Mouse (Mus musculus) kidney, embryonic 15.5 days (tissue): ENCODE data around the gene Pced1b. TPM values are rescaled to one million over a fixed set of nuclear protein-coding genes. Genes with fewer than 3 reads are reported as not detected.

Source experiments
- ATAC-seq: fragments of 200-750 bp; cut with Nextera tagmentation; replicated peaks from 2 replicates; pipeline ENCODE4 v1.8.0; 2017; ENCODE audit warnings: moderate TSS enrichment; ENCODE audit not compliant: low FRiP score
- H3K27ac ChIP-seq: fragments of 300-500 bp; sonication (generic); 2 replicates; pipeline ENCODE4 v1.5.1; 2015; ENCODE audit warnings: mild to moderate bottlenecking, inconsistent platforms
- H3K27me3 ChIP-seq: fragments of 300-500 bp; sonication (generic); 2 replicates; pipeline ENCODE4 v1.6.1; 2015; ENCODE audit warnings: inconsistent platforms
- H3K36me3 ChIP-seq: fragments of 300-500 bp; sonication (generic); 2 replicates; pipeline ENCODE4 v1.6.1; 2015; ENCODE audit warnings: inconsistent platforms
- H3K4me1 ChIP-seq: fragments of 300-500 bp; sonication (generic); 2 replicates; pipeline ENCODE4 v1.6.1; 2015; ENCODE audit warnings: inconsistent platforms
- H3K4me2 ChIP-seq: fragments of 300-500 bp; sonication (generic); 2 replicates; pipeline ENCODE4 v1.6.1; 2015; ENCODE audit warnings: moderate library complexity, mild to moderate bottlenecking, inconsistent platforms
- H3K4me3 ChIP-seq: fragments of 300-500 bp; sonication (generic); replicated peaks from 2 replicates; pipeline ENCODE4 v1.5.1; 2015; ENCODE audit warnings: mild to moderate bottlenecking, inconsistent platforms
- H3K9ac ChIP-seq: fragments of 300-500 bp; sonication (generic); 2 replicates; pipeline ENCODE4 v1.6.1; 2015; ENCODE audit warnings: mild to moderate bottlenecking, inconsistent platforms
- H3K9me3 ChIP-seq: fragments of 300-500 bp; sonication (generic); replicated peaks from 2 replicates; pipeline ENCODE4 v1.6.1; 2016; ENCODE audit warnings: inconsistent platforms
- WGBS: fragments of 180-500 bp; shearing (Covaris S2); methylation state at CpG from one replicate; pipeline ENCODE4 v1.1.7; 2015; ENCODE audit warnings: mixed read lengths; 5-methylcytosine and 5-hydroxymethylcytosine counted together
- polyA plus RNA-seq: library from polyadenylated mRNA; unstranded; fragments of >200 nt; fragmentation: Nextera tagmentation; extraction: Ambion mirVana; gene quantifications from 2 replicates; pipeline ENCODE4 v1.2.1, GENCODE M21; 2015

Pced1b gene
- polyA plus RNA-seq, 1 experiment from 2014 or later: 5.5 TPM

DNA sequence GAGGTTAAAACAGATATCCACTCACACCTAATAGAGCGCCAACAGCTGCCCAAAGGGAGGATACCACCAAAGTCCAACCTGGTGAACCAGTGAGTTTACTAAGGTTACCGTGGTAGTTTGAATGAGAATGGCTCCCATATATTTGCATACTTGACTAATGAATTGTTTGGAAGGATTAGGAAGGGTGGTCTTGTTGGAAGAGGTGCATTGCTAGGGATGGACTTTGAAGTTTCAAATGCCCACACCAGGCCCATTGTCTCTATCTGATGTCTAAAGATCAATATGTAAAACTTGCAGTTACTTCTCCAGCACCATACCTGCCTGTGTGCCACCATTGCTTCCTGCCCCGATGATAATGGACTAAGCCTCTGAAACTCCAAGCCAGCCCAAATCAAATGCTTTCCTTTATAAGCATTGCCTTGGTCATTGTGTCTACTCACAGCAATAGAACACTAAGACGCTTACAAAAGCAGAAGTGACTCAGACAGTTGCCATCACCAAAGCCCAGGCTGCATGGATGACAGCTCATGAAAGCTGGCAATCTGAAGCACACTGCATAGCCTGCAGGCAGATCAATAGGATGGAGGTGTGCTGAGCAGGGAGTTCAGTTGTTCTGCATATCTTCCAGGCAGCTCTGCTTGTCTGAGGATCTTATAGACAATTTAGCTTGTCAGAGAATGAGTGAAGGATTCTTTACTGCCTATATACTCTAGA lies 149.8 kb downstream of the Pced1b start:
- Histone ChIP-seq H3K27me3 (no peaks in the 10 kb centered on the region), H3K9me3 (no peaks in the 10 kb centered on the region), H3K4me2 (no peak overlapping the region), H3K4me3 (no peak overlapping the region), H3K9ac (no peak overlapping the region), H3K27ac (no peak overlapping the region), H3K4me1 (0 out of 2 replicates have a peak, but pooled peaks cover 3% of the 10 kb centered on the region), H3K36me3 (no peaks in the 10 kb centered on the region)
- 94% methylated on average over 4 of the region's 4 CpGs for WGBS
- no peak for ATAC-seq

DNA sequence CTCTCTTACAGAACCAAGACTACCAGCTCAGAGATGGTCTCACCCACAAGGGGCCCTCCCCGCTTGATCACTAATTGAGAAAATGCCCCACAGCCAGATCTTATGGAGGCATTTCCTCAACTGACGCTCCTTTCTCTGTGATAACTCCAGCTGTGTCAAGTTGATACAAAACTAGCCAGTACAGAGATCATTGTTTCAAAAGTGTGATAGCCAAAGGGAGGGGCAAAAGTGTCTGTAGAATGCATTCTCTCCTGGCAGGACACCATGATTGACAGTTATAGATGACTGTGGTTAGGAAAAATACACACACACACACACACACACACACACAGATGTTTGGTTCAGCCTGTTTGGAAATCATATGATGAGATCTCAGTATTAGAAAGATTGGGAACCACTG lies 150.9 kb downstream of the Pced1b start:
- 87% methylated on average over 2 of the region's 2 CpGs for WGBS
- H3K9me3 ChIP-seq: no peaks in the 10 kb centered on the region
- no peak for ATAC-seq
- 0 out of 2 replicates have a peak, but pooled peaks cover 3% of the 10 kb centered on the region for H3K4me1 ChIP-seq
- H3K36me3 ChIP-seq: no peaks in the 10 kb centered on the region
- no peak overlapping the region for H3K9ac ChIP-seq
- H3K27me3 ChIP-seq: no peaks in the 10 kb centered on the region
- no peak overlapping the region for H3K4me2 ChIP-seq
- no peak overlapping the region for H3K27ac ChIP-seq
- no peak overlapping the region for H3K4me3 ChIP-seq

DNA sequence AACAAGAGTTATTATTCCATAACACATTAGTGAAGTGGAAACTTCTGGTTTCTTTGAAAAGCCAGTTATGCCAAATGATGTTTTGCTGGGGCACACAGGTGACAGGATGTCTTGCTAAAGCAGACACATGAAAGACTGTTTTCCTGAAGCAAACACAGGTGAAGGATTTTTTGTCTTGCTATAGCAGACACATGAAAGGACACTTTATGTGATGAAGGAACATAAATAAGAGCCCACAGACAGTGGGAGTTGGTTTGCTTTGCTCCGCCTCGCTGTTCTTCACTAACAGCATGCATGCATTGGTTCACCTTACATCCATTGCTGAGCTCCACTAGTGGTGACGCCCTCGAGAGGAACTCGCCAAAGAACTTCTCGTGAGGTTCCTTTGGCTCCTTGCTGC lies 154.0 kb downstream of the Pced1b start:
- Histone ChIP-seq H3K9me3 (no peaks in the 10 kb centered on the region), H3K4me1 (no peaks in the 10 kb centered on the region), H3K4me2 (no peak overlapping the region), H3K27me3 (no peaks in the 10 kb centered on the region), H3K36me3 (no peaks in the 10 kb centered on the region), H3K27ac (no peak overlapping the region), H3K9ac (no peak overlapping the region), H3K4me3 (no peak overlapping the region)
- WGBS: 92% methylated on average over 6 of the region's 6 CpGs
- ATAC-seq: no peak

DNA sequence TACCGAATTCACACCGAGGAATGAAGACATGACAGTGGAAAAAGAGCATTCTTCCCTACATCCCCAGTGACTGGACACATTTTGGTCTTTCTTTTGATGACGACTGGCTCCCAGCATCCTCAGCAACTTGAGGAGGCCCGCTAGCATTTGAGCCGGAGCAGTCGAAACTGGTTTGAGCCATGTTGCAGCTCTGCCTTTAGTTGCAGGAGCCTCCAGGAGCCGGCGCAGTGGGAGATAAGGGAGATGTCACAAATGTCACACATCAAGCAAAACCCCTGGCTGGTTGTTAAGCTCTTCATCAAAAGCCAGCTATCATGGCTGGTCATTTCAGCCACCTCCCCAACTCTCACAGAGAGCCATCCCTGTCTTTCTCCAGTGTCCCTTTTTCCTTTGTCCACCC lies 157.6 kb downstream of the Pced1b start:
- no peaks in the 10 kb centered on the region for H3K4me1 ChIP-seq
- no peaks in the 10 kb centered on the region for H3K36me3 ChIP-seq
- WGBS: 87% methylated on average over 8 of the region's 8 CpGs
- H3K9ac ChIP-seq: no peak overlapping the region
- no peaks in the 10 kb centered on the region; the same call in 1 of the 2 replicates for H3K27me3 ChIP-seq
- no peak overlapping the region for H3K4me3 ChIP-seq
- H3K4me2 ChIP-seq: no peak overlapping the region
- H3K27ac ChIP-seq: no peak overlapping the region
- no peaks in the 10 kb centered on the region for H3K9me3 ChIP-seq
- ATAC-seq: no peak

DNA sequence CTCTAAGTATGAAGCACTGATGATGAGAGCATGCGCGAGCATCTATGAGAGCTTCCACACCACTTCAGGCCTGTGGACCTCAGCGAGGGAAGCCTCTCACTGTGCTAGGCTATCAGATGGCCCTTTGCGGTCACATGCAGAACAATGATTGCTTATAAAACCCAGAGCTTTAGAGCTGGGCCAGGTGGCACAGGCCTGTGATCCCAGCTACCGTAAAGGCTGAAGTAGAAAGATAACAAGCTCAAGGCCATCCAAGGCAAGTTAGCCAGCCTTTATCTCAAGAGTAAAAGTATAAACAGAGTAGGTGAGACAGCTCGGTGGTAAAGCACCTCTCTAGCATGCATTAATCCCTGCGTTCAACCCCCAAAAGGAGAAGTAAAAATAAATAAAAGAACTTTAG lies 158.1 kb downstream of the Pced1b start:
- Histone ChIP-seq H3K4me2 (no peak overlapping the region), H3K9me3 (no peaks in the 10 kb centered on the region), H3K9ac (no peak overlapping the region), H3K4me1 (no peaks in the 10 kb centered on the region), H3K36me3 (no peaks in the 10 kb centered on the region), H3K4me3 (no peak overlapping the region), H3K27ac (no peak overlapping the region), H3K27me3 (no peaks in the 10 kb centered on the region; the same call in 1 of the 2 replicates)
- WGBS: 89% methylated on average over 7 of the region's 7 CpGs
- ATAC-seq: no peak

DNA sequence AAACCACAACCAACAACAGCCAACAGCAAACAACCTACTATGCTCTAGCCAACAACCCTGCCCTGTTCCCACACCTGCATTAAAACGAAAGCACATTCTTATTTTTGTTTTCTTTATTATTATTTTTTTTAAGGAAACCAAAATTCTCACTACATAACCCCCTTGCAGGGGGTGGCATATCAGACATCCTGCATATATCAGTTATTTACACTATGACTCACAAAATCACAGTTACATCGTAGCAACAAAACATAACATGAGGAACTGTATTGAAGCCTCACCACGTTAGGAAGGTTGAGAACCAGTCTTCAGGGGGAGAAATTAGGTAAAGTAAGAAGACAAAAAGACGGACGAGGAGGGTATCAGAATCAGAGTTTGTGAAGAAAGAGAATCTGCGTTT lies 159.2 kb downstream of the Pced1b start:
- Histone ChIP-seq H3K27me3 (no peaks in the 10 kb centered on the region; the same call in 1 of the 2 replicates), H3K4me2 (no peak overlapping the region), H3K9ac (no peak overlapping the region), H3K9me3 (no peaks in the 10 kb centered on the region), H3K36me3 (no peaks in the 10 kb centered on the region), H3K27ac (no peak overlapping the region), H3K4me1 (no peaks in the 10 kb centered on the region), H3K4me3 (no peak overlapping the region)
- WGBS: 89% methylated on average over 6 of the region's 6 CpGs
- no peak for ATAC-seq

DNA sequence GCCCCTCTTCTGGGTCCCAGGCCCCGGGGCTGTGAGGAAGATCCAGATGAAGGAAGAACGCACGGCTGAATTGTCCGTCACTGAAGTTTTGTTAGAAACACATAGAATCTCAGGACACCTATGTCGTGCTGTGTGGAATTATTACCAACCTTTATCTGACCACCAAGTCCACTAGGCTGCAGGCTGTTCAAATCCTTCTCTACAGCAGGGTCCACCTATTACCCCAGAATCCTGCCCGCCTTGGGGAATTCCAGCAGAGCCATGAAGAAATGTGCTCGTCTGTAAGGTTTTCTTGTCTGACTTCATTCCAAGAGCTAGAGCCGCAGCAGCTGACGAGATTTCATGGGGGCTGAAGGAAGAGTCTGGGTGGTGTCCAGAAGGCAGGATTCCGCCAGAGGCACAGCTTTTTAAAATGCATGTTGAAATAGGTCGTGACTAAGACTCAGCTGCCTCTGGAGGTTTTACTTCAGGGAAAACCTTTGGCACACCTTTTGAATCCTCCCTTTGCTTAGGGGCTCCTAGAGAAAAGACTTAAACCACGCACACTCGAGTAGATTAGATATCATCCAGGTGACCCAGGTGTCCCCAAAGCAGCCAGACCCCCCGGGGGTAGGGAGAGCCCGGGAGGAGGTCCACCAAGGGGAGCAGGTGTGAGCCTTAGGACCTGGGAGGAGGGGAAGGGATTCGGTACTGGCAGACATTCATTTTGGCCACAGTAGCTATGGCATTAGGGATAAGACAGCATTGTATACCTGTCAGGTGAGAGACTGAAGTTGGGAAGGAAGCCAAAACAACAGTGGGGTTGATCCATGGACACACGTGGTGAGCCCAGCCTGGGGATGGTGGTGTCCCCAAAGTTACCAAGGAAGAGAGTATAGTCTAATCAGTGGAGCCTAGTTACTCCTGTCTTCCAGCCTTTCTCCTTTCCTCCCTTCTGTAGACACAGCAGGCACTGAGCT lies 160.9 kb downstream of the Pced1b start:
- no peak overlapping the region for H3K4me3 ChIP-seq
- no peaks in the 10 kb centered on the region for H3K9me3 ChIP-seq
- WGBS: 65% methylated on average over 17 of the region's 17 CpGs
- no peak overlapping the region for H3K4me2 ChIP-seq
- no peak for ATAC-seq
- no peaks in the 10 kb centered on the region; the same call in 1 of the 2 replicates for H3K27me3 ChIP-seq
- no peaks in the 10 kb centered on the region for H3K36me3 ChIP-seq
- no peaks in the 10 kb centered on the region for H3K4me1 ChIP-seq
- no peak overlapping the region for H3K9ac ChIP-seq
- no peak overlapping the region for H3K27ac ChIP-seq

DNA sequence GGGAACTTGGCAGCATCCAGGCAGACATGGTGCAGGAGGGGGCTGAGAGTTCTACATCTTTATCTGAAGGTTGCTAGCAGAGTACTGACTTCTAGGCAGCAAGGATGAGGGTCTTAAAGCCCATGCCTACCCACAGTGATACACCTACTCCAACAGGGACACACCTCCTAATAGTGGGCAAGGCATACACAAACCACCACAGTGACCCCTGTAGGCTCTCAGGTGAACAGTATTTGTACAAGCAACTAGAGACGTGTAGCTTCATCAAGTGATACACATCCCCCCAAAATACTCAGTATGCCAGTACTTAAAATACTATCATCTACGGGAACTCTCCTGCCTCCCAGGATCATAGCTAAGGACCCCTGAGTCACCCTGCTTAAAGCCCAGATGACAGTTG lies 164.2 kb downstream of the Pced1b start:
- no peaks in the 10 kb centered on the region for H3K9me3 ChIP-seq
- ATAC-seq: no peak
- 97% methylated on average over 2 of the region's 2 CpGs for WGBS
- no peaks in the 10 kb centered on the region for H3K4me1 ChIP-seq
- H3K4me2 ChIP-seq: no peak overlapping the region
- H3K9ac ChIP-seq: no peak overlapping the region
- H3K36me3 ChIP-seq: no peaks in the 10 kb centered on the region
- no peaks in the 10 kb centered on the region; the same call in 1 of the 2 replicates for H3K27me3 ChIP-seq
- H3K4me3 ChIP-seq: no peak overlapping the region
- no peak overlapping the region for H3K27ac ChIP-seq

DNA sequence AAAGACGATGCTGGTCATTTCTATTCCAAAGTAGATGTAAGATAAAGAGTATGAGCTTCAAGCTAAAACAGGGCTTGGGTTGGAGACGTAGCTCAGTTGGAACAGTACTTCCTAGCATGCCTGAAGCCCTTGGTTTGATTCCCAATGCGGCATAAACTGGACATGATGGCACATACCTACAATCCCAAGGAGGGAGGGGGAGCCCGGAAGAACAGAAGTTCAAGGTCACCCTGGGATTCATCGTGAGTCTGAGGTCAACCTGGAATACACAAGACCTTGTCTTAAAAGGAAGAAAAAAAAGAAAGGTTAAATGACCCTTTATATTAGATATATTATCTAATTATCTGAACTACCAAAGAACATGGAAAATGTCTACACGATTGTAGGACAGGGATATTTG lies 164.8 kb downstream of the Pced1b start:
- WGBS: 89% methylated on average over 6 of the region's 6 CpGs
- Histone ChIP-seq H3K4me2 (no peak overlapping the region), H3K4me1 (no peaks in the 10 kb centered on the region), H3K9me3 (no peaks in the 10 kb centered on the region), H3K36me3 (no peaks in the 10 kb centered on the region), H3K9ac (no peak overlapping the region), H3K27ac (no peak overlapping the region), H3K27me3 (no peaks in the 10 kb centered on the region; the same call in 1 of the 2 replicates), H3K4me3 (no peak overlapping the region)
- no peak for ATAC-seq

DNA sequence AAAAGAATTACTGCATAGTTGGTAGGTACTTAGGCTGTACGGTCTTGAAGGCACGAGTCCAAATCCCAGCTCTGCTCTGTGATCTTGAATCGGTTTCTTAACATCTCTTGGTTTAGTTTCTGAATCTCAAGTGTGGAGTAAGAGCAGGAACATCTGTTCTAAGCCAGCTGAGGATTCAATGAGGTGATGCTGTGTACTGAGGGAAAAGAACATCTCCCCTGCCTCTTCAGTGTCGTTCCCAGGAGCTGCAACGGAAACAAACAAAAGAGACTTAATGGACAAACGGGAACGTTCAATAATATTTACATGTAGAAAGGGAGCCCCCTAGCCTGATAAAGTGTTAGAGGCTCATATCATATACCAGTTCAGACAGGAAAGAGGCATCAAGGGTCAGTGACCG lies 165.4 kb downstream of the Pced1b start:
- no peak for ATAC-seq
- Histone ChIP-seq H3K27me3 (no peaks in the 10 kb centered on the region; the same call in 1 of the 2 replicates), H3K4me2 (no peak overlapping the region), H3K4me3 (no peak overlapping the region), H3K27ac (no peak overlapping the region), H3K9me3 (no peaks in the 10 kb centered on the region), H3K4me1 (no peaks in the 10 kb centered on the region), H3K9ac (no peak overlapping the region), H3K36me3 (no peaks in the 10 kb centered on the region)
- WGBS: 86% methylated on average over 8 of the region's 8 CpGs

DNA sequence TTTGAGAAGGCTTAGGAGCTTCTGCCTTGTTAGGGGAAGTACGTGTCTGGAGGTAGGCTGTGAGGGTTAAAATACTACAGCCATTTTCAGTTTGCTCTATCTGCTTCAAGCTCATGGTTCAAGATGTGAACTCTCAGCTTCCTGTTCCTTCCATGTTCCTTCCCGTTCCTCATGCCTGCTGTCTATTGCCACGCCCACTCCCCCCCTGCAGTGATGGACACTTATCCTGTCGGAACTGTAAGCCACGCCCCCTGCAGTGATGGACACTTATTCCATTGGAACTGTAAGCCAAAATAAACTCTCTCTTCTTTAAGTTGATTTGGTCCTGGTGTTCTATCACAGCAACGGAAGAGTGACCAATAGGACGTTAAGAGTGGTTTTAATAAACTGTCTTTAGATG lies 166.0 kb downstream of the Pced1b start:
- no peaks in the 10 kb centered on the region for H3K36me3 ChIP-seq
- WGBS: 86% methylated on average over 7 of the region's 7 CpGs
- no peaks in the 10 kb centered on the region for H3K9me3 ChIP-seq
- H3K4me1 ChIP-seq: no peaks in the 10 kb centered on the region
- no peak overlapping the region for H3K27ac ChIP-seq
- ATAC-seq: no peak
- H3K4me3 ChIP-seq: no peak overlapping the region
- H3K4me2 ChIP-seq: no peak overlapping the region
- no peaks in the 10 kb centered on the region; the same call in 1 of the 2 replicates for H3K27me3 ChIP-seq
- H3K9ac ChIP-seq: no peak overlapping the region

DNA sequence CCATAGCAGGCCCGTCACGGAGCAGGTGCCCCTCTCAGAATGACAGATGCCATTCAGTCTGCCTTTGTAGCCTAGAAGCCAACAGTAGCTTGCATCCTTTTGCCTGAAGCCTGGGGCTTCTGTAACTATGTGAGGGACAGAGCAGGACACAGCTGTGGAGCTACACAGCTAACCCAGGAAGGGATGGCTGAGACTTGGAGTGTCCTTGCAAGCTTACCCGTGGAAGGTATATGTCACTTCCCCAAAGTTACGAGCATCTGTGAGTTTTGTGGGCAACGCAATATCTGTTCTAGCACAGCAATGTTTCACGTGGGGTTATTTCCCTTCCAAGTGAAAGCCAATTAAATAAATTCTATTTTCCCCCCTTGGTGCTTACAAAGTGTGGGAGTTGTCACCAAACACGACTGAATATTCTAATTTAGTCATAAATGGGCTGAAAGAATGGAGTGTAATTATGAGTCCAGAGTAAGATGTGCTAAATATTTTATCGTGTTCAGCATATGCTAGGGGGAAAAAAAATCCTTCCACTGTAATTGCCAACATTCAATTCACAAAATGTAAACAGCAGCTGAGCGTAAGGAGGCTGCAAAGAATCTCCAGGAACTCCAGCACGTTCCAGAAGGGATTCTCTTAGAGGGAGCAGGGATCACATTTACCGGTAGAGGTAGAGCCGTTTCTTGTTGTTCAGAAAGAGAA lies 168.0 kb downstream of the Pced1b start:
- no peaks in the 10 kb centered on the region for H3K4me1 ChIP-seq

More for the DNA sequence above, 168.0 kb downstream of the Pced1b start:
- Histone ChIP-seq H3K4me2 (no peak overlapping the region), H3K27ac (no peak overlapping the region), H3K9ac (no peak overlapping the region), H3K36me3 (no peaks in the 10 kb centered on the region), H3K27me3 (no peaks in the 10 kb centered on the region), H3K9me3 (no peaks in the 10 kb centered on the region), H3K4me3 (no peak overlapping the region)
- WGBS: 79% methylated on average over 12 of the region's 12 CpGs
- no peak for ATAC-seq
